Comparison of ENCODE assay signal across 9 mouse cellular contexts in the genomic region with DNA sequence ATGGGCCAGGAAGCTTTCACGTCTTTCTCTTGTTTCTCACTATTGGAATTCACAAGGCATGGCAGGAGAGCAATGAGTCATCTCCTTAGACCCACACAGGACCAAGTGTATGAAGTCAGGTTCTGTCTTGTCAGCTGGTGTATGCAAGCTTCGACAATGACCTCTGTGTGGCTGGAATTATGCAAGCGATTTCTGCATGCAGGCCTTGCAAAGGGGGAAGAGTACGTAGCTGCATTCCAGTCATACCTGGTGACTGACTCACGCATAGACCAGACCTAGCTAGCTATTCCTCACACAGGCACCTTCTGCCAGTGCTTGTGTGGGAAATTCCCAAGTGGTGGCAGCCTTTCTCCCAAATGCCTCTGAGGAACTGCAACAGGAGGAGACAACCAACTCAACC. TPM values are rescaled to one million over a fixed set of nuclear protein-coding genes. Genes with fewer than 3 reads are reported as not detected.
DNase-seq lines count a peak whose midpoint lies in the region; ATAC-seq and TF ChIP-seq lines count a peak whose summit lies in the region.
"Had no signal": no experiment of that assay in that cellular context is flagged by ENCODE, and none has a peak within 500 bp of the region (broad histone marks: within the 10 kb centered on the region; RNA-seq: fewer than 3 reads in every experiment).

No protein-coding gene starts in this region.

- TF ChIP-seq CTCF in gastrocnemius, adult 2 months (IDR thresholded peaks at IDR 0.05), result no peak
- no peak for TF ChIP-seq CTCF in brain, embryonic 14.5 days (IDR thresholded peaks at IDR 0.05; ENCODE audit: borderline replicate concordance, extremely low read depth, insufficient read depth, insufficient read length)
- TF ChIP-seq CTCF in lung, adult 2 months (IDR thresholded peaks at IDR 0.05; ENCODE audit: insufficient read depth, low read length), result no peak

- DNase-seq in gastrocnemius, adult 2 months, result no peak
- no peak for DNase-seq in gastrocnemius, postnatal 36 days
- DNase-seq in brain, embryonic 14.5 days (ENCODE audit: low read depth), result peak; percentile 31
- DNase-seq in heart, postnatal 25 days (ENCODE audit: low spot score), result peak; percentile 32
- DNase-seq in lung, adult 2 months, result peak; percentile 73
- no peak for DNase-seq in c-Kit-positive CD71-positive TER-119-positive erythroid progenitor cells, embryonic 14.5 days (ENCODE audit: low spot score)
- no peak for DNase-seq in thymus, adult 18-20 months
- DNase-seq: liver, embryonic 13.5 days had no signal

- H3K4me1 ChIP-seq in lung, adult 2 months (ENCODE audit: control insufficient read depth, insufficient read depth, low read length), result peaks cover 7% of the 10 kb centered on the region
- H3K4me1 ChIP-seq in forebrain, embryonic 16.5 days (replicated peaks; ENCODE audit: control insufficient read depth, insufficient read depth, low read length), result no peaks in the 10 kb centered on the region
- H3K4me1 ChIP-seq: liver, embryonic 13.5 days had no signal

- no peak overlapping the region for H3K4me3 ChIP-seq in gastrocnemius, adult 2 months
- no peak overlapping the region for H3K4me3 ChIP-seq in lung, adult 2 months (replicated peaks; ENCODE audit: extremely low read depth, low read depth, low read length)
- no peak overlapping the region for H3K4me3 ChIP-seq in forebrain, embryonic 16.5 days (replicated peaks; ENCODE audit: low read length)
- H3K4me3 ChIP-seq: liver, embryonic 13.5 days had no signal

- H3K9me3 ChIP-seq in forebrain, embryonic 16.5 days (ENCODE audit: control insufficient read depth, low read length), result peaks cover 18% of the 10 kb centered on the region

- intact Hi-C loops in gastrocnemius, adult 2 months (cut with DNase I), result no loop called here
- intact Hi-C loops in gastrocnemius, postnatal 36 days (cut with DNase I), result no loop called here
- intact Hi-C loops in heart, postnatal 25 days (cut with DNase I), result no loop called here

- H3K36me3 ChIP-seq in forebrain, embryonic 16.5 days (ENCODE audit: control insufficient read depth, insufficient read depth), result peaks cover 36% of the 10 kb centered on the region

- H3K9ac ChIP-seq in forebrain, embryonic 16.5 days (replicated peaks; ENCODE audit: low read depth, low read length), result no peak overlapping the region
- H3K9ac ChIP-seq: liver, embryonic 13.5 days had no signal

- H3K27me3 ChIP-seq in forebrain, embryonic 16.5 days (replicated peaks; ENCODE audit: control insufficient read depth, insufficient read depth, low read length), result no peaks in the 10 kb centered on the region
- H3K27me3 ChIP-seq: liver, embryonic 13.5 days had no signal

- no peak overlapping the region for H3K4me2 ChIP-seq in forebrain, embryonic 16.5 days (ENCODE audit: low read length)
- H3K4me2 ChIP-seq: liver, embryonic 13.5 days had no signal

- 36% methylated on average over 5 of the region's 5 CpGs for WGBS in lung, adult 2 months
- 64% methylated on average over 5 of the region's 5 CpGs for WGBS in forebrain, embryonic 16.5 days

- peak overlapping the region; percentile 57 for H3K27ac ChIP-seq in gastrocnemius, adult 2 months
- no peak overlapping the region for H3K27ac ChIP-seq in forebrain, embryonic 16.5 days (ENCODE audit: low read length)
- H3K27ac ChIP-seq: liver, embryonic 13.5 days had no signal

- no peak for TF ChIP-seq POLR2A in brain, embryonic 14.5 days (IDR thresholded peaks at IDR 0.05; ENCODE audit: borderline replicate concordance, extremely low read depth, insufficient read depth, insufficient read length, poor library complexity, severe bottlenecking)
- no peak for TF ChIP-seq POLR2A in lung, adult 2 months (IDR thresholded peaks at IDR 0.05; ENCODE audit: borderline replicate concordance, extremely low read depth, low read depth, low read length)

- no peak for ATAC-seq in forebrain, embryonic 16.5 days

RNA-seq across cellular contexts. Expression of a gene that starts 8.0 kb away (rescaled TPM):
- total RNA-seq in gastrocnemius, adult 2 months (2021), result 10 to 100 TPM; 18.6 to 30.4 TPM
- total RNA-seq in gastrocnemius, postnatal 36 days (2021), result 10 to 100 TPM; 19.5 to 20.5 TPM
- polyA plus RNA-seq in brain, embryonic 14.5 days (2012; rRNA removed), result 298 and 341 TPM in 2 replicates
- 10 to 100 TPM; 35.4 to 37.0 TPM for total RNA-seq in heart, postnatal 25 days (2021)
- polyA plus RNA-seq in lung, adult 2 months (2012; rRNA removed), result 36.8 and 49.7 TPM in 2 replicates
- 418 and 445 TPM in 2 replicates for polyA plus RNA-seq in forebrain, embryonic 16.5 days (2015; fragmentation: Nextera tagmentation; extraction: Ambion mirVana)

RNA-seq across cellular contexts. Expression of a gene that starts 9.1 kb away (rescaled TPM):
- total RNA-seq in gastrocnemius, adult 2 months (2021), result 10 to 100 TPM in 1 of 2 experiments, 1 to 10 TPM in 1; 7.2 to 10.2 TPM
- total RNA-seq in gastrocnemius, postnatal 36 days (2021), result 1 to 10 TPM; 6.9 to 8.2 TPM
- polyA plus RNA-seq in brain, embryonic 14.5 days (2012; rRNA removed), result 14.6 and 17.9 TPM in 2 replicates
- total RNA-seq in heart, postnatal 25 days (2021), result 10 to 100 TPM; 11.9 to 13.0 TPM
- 5.0 and 5.5 TPM in 2 replicates for polyA plus RNA-seq in lung, adult 2 months (2012; rRNA removed)
- polyA plus RNA-seq in forebrain, embryonic 16.5 days (2015; fragmentation: Nextera tagmentation; extraction: Ambion mirVana), result 11.8 and 14.1 TPM in 2 replicates

RNA-seq across cellular contexts. Expression of a gene that starts 13.3 kb away (rescaled TPM):
- total RNA-seq in gastrocnemius, adult 2 months (2021), result 1 to 10 TPM; 2.2 to 2.3 TPM
- 1 to 10 TPM; 1.8 to 2.8 TPM for total RNA-seq in gastrocnemius, postnatal 36 days (2021)
- 6.9 and 7.0 TPM in 2 replicates for polyA plus RNA-seq in brain, embryonic 14.5 days (2012; rRNA removed)
- 1 to 10 TPM; 4.8 to 5.0 TPM for total RNA-seq in heart, postnatal 25 days (2021)
- polyA plus RNA-seq in lung, adult 2 months (2012; rRNA removed), result 0.45 and 0.97 TPM in 2 replicates
- polyA plus RNA-seq in forebrain, embryonic 16.5 days (2015; fragmentation: Nextera tagmentation; extraction: Ambion mirVana), result 15.3 and 17.6 TPM in 2 replicates

Comparison
In these comparisons a context has a peak if more than half of its experiments do, and no peak if none do; other contexts are left out.
1. DNase-seq: peak in brain, embryonic 14.5 days (single experiment), heart, postnatal 25 days (single experiment) and lung, adult 2 months (single experiment); none in gastrocnemius, adult 2 months (single experiment), gastrocnemius, postnatal 36 days (0 of 2), c-Kit-positive CD71-positive TER-119-positive erythroid progenitor cells, embryonic 14.5 days (single experiment) and thymus, adult 18-20 months (0 of 2).